ENCODE assay signal across 23 mouse cellular contexts in genomic region chr3:103056016-103056595, GRCm38 (mm10). TPM values are rescaled to one million over a fixed set of nuclear protein-coding genes. Genes with fewer than 3 reads are reported as not detected.
"Had no signal": no experiment of that assay in that cellular context is flagged by ENCODE, and none has a peak within 500 bp of the region (broad histone marks: within the 10 kb centered on the region; RNA-seq: fewer than 3 reads in every experiment).

No protein-coding gene starts in this region.

- DNase-seq: kidney, adult 11 months; kidney, adult 8-10 months; kidney, postnatal 10 days; kidney, postnatal 4 days; lung, adult 2 months; right cerebral cortex, postnatal 25 days; spleen, adult 18-20 months; thymus, adult 18-20 months; thymus, postnatal 36 days had no signal

- H3K9ac ChIP-seq: kidney, embryonic 15.5 days; liver, embryonic 12.5 days; liver, embryonic 15.5 days; midbrain, embryonic 12.5 days; midbrain, embryonic 15.5 days; neural tube, embryonic 12.5 days; neural tube, embryonic 15.5 days; stomach, embryonic 15.5 days had no signal

- H3K9me3 ChIP-seq: kidney, embryonic 15.5 days; liver, embryonic 12.5 days; liver, embryonic 15.5 days; midbrain, embryonic 12.5 days; midbrain, embryonic 15.5 days; neural tube, embryonic 12.5 days; neural tube, embryonic 15.5 days; stomach, embryonic 15.5 days had no signal

- H3K27ac ChIP-seq: kidney, embryonic 15.5 days; liver, embryonic 12.5 days; liver, embryonic 15.5 days; macrophage; midbrain, embryonic 12.5 days; midbrain, embryonic 15.5 days; neural tube, embryonic 12.5 days; neural tube, embryonic 15.5 days; stomach, embryonic 15.5 days had no signal

- ATAC-seq: liver, embryonic 12.5 days; midbrain, embryonic 15.5 days had no signal

- H3K4me2 ChIP-seq: kidney, embryonic 15.5 days; liver, embryonic 12.5 days; liver, embryonic 15.5 days; midbrain, embryonic 12.5 days; midbrain, embryonic 15.5 days; neural tube, embryonic 12.5 days; neural tube, embryonic 15.5 days; stomach, embryonic 15.5 days had no signal

- H3K27me3 ChIP-seq: kidney, embryonic 15.5 days; liver, embryonic 12.5 days; liver, embryonic 15.5 days; midbrain, embryonic 12.5 days; midbrain, embryonic 15.5 days; neural tube, embryonic 12.5 days; neural tube, embryonic 15.5 days; stomach, embryonic 15.5 days had no signal

- H3K4me3 ChIP-seq: kidney, embryonic 15.5 days; liver, embryonic 12.5 days; liver, embryonic 15.5 days; midbrain, embryonic 12.5 days; midbrain, embryonic 15.5 days; neural tube, embryonic 12.5 days; neural tube, embryonic 15.5 days; stomach, embryonic 15.5 days had no signal

RNA-seq across cellular contexts. Expression of gene Ampd1, which starts 17.7 kb away (rescaled TPM):
- total RNA-seq: layer of hippocampus, adult 18-20 months; layer of hippocampus, postnatal 25 days; left cerebral cortex, adult 18-20 months; left cerebral cortex, postnatal 25 days had no signal
- polyA plus RNA-seq: limb, embryonic 11.5 days; macrophage; midbrain, embryonic 15.5 days; stomach, embryonic 15.5 days had no signal
